Mouse (Mus musculus): ENCODE data around the gene Tie1. TPM values are rescaled to one million over a fixed set of nuclear protein-coding genes. Genes with fewer than 3 reads are reported as not detected.

The Tie1 gene
- polyA plus RNA-seq, 1 experiment, result 12.8 TPM

DNA sequence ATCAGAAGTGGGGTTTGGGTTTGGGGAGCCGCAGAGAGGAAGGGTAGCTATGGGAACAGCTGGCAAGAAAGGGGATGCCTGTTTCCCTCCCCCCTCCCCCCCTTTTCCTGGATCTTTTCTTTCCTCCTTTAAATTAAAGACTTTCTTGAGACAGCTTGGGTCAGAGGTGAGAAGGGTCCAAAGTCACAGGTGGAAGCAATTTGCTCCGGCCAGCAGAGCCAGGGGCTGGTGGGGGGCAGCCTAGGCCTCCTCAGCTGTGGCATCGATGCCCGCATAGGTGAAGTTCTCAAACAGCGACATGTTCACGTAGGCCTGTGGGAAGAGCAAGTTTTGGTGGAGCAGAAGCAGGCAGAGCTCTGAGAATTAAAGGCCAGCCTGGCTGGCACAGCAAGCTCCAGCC is 18.6 kb downstream of the Tie1 start:
- H3K4me1 ChIP-seq (ENCODE audit: control insufficient read depth, insufficient read depth, low read length), result no peaks in the 10 kb centered on the region
- DNase-seq, result no peak
- H3K27me3 ChIP-seq (ENCODE audit: control insufficient read depth, insufficient read depth, low read length), result no peaks in the 10 kb centered on the region
- TF ChIP-seq CTCF (IDR thresholded peaks at IDR 0.05; ENCODE audit: borderline replicate concordance, insufficient read depth, low read depth, low read length), result no peak
- TF ChIP-seq POLR2A (IDR thresholded peaks at IDR 0.05; ENCODE audit: borderline replicate concordance, insufficient read depth, low read length), result no peak
- WGBS, result 77% methylated on average over 6 of the region's 6 CpGs
- H3K4me3 ChIP-seq (replicated peaks; ENCODE audit: insufficient read depth, low read depth, low read length), result no peak overlapping the region
- H3K27ac ChIP-seq (ENCODE audit: insufficient read depth, low read length), result no peak overlapping the region

DNA sequence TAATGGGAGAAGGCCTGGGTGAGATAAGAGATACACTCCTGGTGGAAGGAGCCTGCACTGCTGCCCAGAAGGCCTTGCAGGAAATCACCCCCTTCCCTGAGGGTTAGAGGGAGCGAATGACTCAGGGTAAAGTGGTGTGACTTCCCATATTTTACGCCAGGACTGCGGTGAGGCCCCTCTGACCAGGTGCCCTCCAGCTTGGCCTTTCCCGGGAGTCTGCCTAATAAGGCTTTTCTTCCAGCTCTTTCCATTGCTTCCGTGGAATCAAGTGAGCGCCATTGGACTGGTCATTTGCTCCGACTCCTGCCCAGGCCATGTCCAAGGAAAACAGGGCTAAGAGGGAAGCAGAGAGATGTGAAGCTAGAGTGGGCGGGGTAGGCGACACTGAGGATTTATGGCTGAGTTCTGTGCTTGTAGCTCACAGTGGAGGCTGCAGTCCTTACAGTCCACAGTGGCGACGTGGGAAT is 24.1 kb downstream of the Tie1 start:
- WGBS, result 66% methylated on average over 11 of the region's 11 CpGs
- Histone ChIP-seq H3K4me3 (replicated peaks; ENCODE audit: insufficient read depth, low read depth, low read length) (no peak overlapping the region), H3K27ac (ENCODE audit: insufficient read depth, low read length) (no peak overlapping the region), H3K4me1 (ENCODE audit: control insufficient read depth, insufficient read depth, low read length) (no peaks in the 10 kb centered on the region), H3K27me3 (ENCODE audit: control insufficient read depth, insufficient read depth, low read length) (no peaks in the 10 kb centered on the region)
- TF ChIP-seq POLR2A (IDR thresholded peaks at IDR 0.05; ENCODE audit: borderline replicate concordance, insufficient read depth, low read length), result no peak
- no peak for TF ChIP-seq CTCF (IDR thresholded peaks at IDR 0.05; ENCODE audit: borderline replicate concordance, insufficient read depth, low read depth, low read length)
- no peak for DNase-seq

DNA sequence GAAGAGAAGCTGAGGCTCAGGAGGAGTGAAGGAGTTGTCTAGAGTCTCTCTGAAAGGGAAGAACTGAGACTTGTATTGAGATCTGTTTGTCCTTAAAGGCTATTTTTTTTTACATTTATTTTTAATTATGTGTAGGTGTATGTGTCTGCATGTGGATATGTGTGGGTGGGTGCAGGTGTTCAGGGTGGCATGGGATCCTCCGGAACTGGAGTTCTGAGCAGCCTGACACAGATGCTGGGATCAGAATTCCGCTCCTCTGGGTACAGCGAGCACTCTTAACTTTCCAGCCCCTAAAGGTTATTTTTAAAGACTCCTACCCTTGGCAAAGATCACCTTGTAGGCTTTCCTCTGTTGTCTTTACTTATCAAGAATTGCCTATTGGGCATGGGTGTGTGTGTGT is 24.9 kb downstream of the Tie1 start:
- H3K27ac ChIP-seq (ENCODE audit: insufficient read depth, low read length), result no peak overlapping the region
- WGBS, result 93% methylated on average over 3 of the region's 3 CpGs
- no peak for DNase-seq
- H3K4me3 ChIP-seq (replicated peaks; ENCODE audit: insufficient read depth, low read depth, low read length), result no peak overlapping the region
- no peaks in the 10 kb centered on the region for H3K27me3 ChIP-seq (ENCODE audit: control insufficient read depth, insufficient read depth, low read length)
- TF ChIP-seq POLR2A (IDR thresholded peaks at IDR 0.05; ENCODE audit: borderline replicate concordance, insufficient read depth, low read length) (no peak), CTCF (IDR thresholded peaks at IDR 0.05; ENCODE audit: borderline replicate concordance, insufficient read depth, low read depth, low read length) (no peak)
- no peaks in the 10 kb centered on the region for H3K4me1 ChIP-seq (ENCODE audit: control insufficient read depth, insufficient read depth, low read length)

DNA sequence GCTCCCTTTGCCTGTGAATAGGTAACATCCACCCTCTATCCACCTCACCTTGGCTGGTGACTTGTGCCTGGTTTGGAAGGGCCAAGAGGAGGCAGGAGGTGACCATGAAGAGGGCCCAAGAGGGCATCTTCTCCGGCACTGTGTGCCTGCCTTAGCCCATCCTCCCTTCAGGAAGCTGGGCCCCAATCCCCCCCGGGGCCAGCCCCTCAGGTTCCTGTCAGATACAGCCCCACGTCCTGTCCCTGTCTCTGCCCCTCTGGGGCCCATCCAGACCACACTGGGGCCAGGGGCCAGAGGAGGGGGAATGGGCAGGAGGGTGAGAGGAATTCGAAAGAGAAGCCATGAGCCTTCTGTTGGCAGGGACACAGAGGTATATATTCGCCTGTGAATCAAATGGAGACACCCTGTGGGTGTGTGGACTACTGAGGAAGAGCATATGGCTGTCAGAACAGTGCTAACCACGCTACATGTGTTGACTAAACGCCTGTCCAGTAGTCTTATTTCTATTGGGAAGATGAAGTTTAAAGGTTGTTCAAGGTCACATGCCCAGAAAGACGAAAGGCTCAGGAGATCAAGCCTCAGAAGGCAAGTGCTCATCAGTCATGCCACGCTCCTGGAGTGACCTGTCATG is 32.4 kb downstream of the Tie1 start, which contains the start of gene Mpl:
Gene Mpl (minus strand): TSS at position 169 of the 631 bp plus-strand sequence.
- DNase-seq, result no peak
- no peak within 1 kb of the TSS for H3K27ac ChIP-seq (ENCODE audit: insufficient read depth, low read length)
- no peak for TF ChIP-seq CTCF (IDR thresholded peaks at IDR 0.05; ENCODE audit: borderline replicate concordance, insufficient read depth, low read depth, low read length)
- no peak for TF ChIP-seq POLR2A (IDR thresholded peaks at IDR 0.05; ENCODE audit: borderline replicate concordance, insufficient read depth, low read length)
- H3K4me1 ChIP-seq (ENCODE audit: control insufficient read depth, insufficient read depth, low read length), result no peaks in the 10 kb centered on the region
- no peak within 1 kb of the TSS for H3K4me3 ChIP-seq (replicated peaks; ENCODE audit: insufficient read depth, low read depth, low read length)
- H3K27me3 ChIP-seq (ENCODE audit: control insufficient read depth, insufficient read depth, low read length), result no peaks in the 10 kb centered on the region
- 60% methylated on average over 9 of the region's 9 CpGs for WGBS

DNA sequence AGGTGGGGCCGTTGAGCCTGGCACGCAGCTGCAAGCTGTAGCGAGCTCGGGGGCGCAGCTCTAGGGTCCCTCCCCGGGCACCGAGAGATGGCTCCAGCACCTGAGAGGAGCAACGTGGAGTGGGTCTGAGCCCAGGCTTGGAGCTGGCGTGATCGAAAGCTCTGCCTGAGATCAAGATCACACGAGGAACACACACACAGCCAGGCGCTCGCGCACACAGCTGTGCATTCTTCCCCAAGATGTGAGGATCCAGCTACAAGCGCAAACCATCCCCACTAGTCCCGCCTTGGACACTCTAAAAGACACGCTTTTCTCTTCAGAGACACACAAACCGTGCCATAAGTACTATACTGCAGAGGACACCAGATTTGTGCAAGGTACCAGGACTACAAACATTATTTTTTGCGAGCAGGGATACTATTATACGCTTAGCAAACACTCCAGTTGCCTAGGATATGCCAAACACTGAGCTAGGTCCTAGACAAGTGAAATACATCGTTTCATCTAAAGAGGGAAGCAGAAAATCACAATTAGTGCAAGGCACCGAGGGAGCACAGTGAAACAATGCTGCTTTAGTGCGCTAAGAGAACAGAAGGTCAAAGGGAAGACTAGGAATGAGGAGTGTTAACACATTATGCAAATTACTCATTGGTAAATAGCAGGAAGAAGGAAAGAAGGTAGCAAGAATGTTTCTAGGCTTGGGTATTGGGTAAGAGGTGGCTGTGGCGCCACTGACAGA is 43.3 kb downstream of the Tie1 start:
- TF ChIP-seq CTCF (IDR thresholded peaks at IDR 0.05; ENCODE audit: borderline replicate concordance, insufficient read depth, low read depth, low read length), result no peak
- no peak for TF ChIP-seq POLR2A (IDR thresholded peaks at IDR 0.05; ENCODE audit: borderline replicate concordance, insufficient read depth, low read length)
- DNase-seq, result no peak
- H3K27ac ChIP-seq (ENCODE audit: insufficient read depth, low read length), result no peak overlapping the region
- H3K4me3 ChIP-seq (replicated peaks; ENCODE audit: insufficient read depth, low read depth, low read length), result no peak overlapping the region
- H3K27me3 ChIP-seq (ENCODE audit: control insufficient read depth, insufficient read depth, low read length), result no peaks in the 10 kb centered on the region
- H3K4me1 ChIP-seq (ENCODE audit: control insufficient read depth, insufficient read depth, low read length), result no peaks in the 10 kb centered on the region
- WGBS, result 9% methylated on average over 24 of the region's 24 CpGs

DNA sequence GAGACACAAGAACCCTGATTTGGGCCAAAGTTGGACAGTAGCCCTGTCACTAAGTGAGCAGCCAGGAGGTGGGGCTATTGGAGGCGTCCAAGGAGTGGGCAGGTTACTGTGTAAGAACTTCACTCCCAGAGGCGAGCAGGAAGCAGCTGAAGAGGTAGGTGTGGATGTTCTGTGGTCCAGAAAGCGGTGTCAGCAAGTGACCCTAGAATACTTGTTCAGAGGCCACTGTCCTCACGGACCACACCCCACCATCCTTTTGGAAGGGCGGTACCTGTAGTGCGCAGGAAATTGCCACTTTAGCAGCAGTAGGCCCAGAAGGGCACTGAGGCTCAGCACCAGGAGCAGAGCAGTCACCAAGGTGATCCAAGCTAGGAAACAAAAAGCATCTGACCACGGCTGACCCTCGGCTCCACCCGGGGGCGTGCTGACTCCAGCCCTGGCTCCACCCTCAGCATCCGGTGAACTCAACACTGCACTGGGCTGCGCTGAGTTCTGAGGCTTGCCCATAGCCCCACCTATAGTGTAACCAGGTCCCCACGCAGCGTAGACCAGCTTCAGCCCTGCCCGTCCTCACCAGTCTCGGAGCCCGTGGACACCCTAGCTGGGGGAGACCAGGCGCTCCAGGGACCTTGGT is 44.0 kb downstream of the Tie1 start:
- no peak overlapping the region for H3K27ac ChIP-seq (ENCODE audit: insufficient read depth, low read length)
- WGBS, result 11% methylated on average over 18 of the region's 18 CpGs
- no peaks in the 10 kb centered on the region for H3K4me1 ChIP-seq (ENCODE audit: control insufficient read depth, insufficient read depth, low read length)
- DNase-seq, result peak in 1 of 2 experiments; percentile 7
- TF ChIP-seq POLR2A (IDR thresholded peaks at IDR 0.05; ENCODE audit: borderline replicate concordance, insufficient read depth, low read length), result no peak
- no peak for TF ChIP-seq CTCF (IDR thresholded peaks at IDR 0.05; ENCODE audit: borderline replicate concordance, insufficient read depth, low read depth, low read length)
- H3K27me3 ChIP-seq (ENCODE audit: control insufficient read depth, insufficient read depth, low read length), result no peaks in the 10 kb centered on the region
- H3K4me3 ChIP-seq (replicated peaks; ENCODE audit: insufficient read depth, low read depth, low read length), result peak overlapping the region; percentile 5

DNA sequence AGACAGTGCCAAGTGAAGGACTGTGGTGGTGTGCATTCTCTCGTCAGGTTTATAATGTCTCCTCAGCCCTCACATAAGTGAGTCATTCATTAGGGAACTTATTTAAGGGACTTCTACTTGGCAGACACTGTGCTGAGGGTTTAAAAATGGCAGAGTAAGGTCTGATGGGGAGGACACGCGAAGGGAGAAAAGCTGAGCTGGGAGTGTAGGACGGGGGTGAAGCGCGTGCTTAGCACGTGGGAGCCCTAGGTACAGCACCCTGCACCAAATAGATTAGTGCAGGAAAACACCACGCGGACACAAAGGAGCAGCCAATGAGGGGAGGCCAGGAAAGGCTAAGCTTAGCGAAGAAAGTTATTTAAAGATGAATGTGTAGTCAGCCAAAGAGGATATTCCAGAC is 44.8 kb downstream of the Tie1 start:
- 80% methylated on average over 10 of the region's 10 CpGs for WGBS
- Histone ChIP-seq H3K27ac (ENCODE audit: insufficient read depth, low read length) (no peak overlapping the region), H3K27me3 (ENCODE audit: control insufficient read depth, insufficient read depth, low read length) (no peaks in the 10 kb centered on the region), H3K4me1 (ENCODE audit: control insufficient read depth, insufficient read depth, low read length) (no peaks in the 10 kb centered on the region), H3K4me3 (replicated peaks; ENCODE audit: insufficient read depth, low read depth, low read length) (no peak overlapping the region)
- no peak for TF ChIP-seq POLR2A (IDR thresholded peaks at IDR 0.05; ENCODE audit: borderline replicate concordance, insufficient read depth, low read length)
- no peak for TF ChIP-seq CTCF (IDR thresholded peaks at IDR 0.05; ENCODE audit: borderline replicate concordance, insufficient read depth, low read depth, low read length)
- no peak for DNase-seq

Data from cerebellum, adult 2 months (tissue).